Mouse (Mus musculus): ENCODE results near the gene Tmem63c.

The Tmem63c gene

GRCm38 (mm10) chr12:87021040-87021439 lies at the start of gene Tmem63c:
Tmem63c (plus strand) TSS chr12:87021340.
- no peak for DNase-seq (ENCODE audit: low read depth, low spot score)

GRCm38 (mm10) chr12:86973216-86973615 lies 47.9 kb upstream of the Tmem63c start:
- no peak for DNase-seq (ENCODE audit: low read depth, low spot score)

- no peak for DNase-seq (ENCODE audit: low read depth, low spot score)
Measured at GRCm38 (mm10) chr12:86973706-86974105, 47.4 kb upstream of the Tmem63c start.

GRCm38 (mm10) chr12:86974387-86975288 lies 46.5 kb upstream of the Tmem63c start:
- DNase-seq (ENCODE audit: low read depth, low spot score), result peak; percentile 52

- DNase-seq (ENCODE audit: low read depth, low spot score), result no peak
Measured at GRCm38 (mm10) chr12:86975761-86976160, 45.4 kb upstream of the Tmem63c start.

GRCm38 (mm10) chr12:86976511-86977168 lies 44.5 kb upstream of the Tmem63c start:
- peak; percentile 22 for DNase-seq (ENCODE audit: low read depth, low spot score)

- no peak for DNase-seq (ENCODE audit: low read depth, low spot score)
Measured at GRCm38 (mm10) chr12:86977833-86978232, 43.3 kb upstream of the Tmem63c start.

GRCm38 (mm10) chr12:86981180-86981579 lies 40.0 kb upstream of the Tmem63c start:
- DNase-seq (ENCODE audit: low read depth, low spot score), result peak; percentile 20

- DNase-seq (ENCODE audit: low read depth, low spot score), result no peak
Measured at GRCm38 (mm10) chr12:86983470-86984193, 37.5 kb upstream of the Tmem63c start.

GRCm38 (mm10) chr12:86984194-86984555 lies 37.0 kb upstream of the Tmem63c start:
- DNase-seq (ENCODE audit: low read depth, low spot score), result peak; percentile 34

- DNase-seq (ENCODE audit: low read depth, low spot score), result no peak
Measured at GRCm38 (mm10) chr12:86986562-86986961, 34.6 kb upstream of the Tmem63c start.

GRCm38 (mm10) chr12:86988227-86988626 lies 32.9 kb upstream of the Tmem63c start:
- no peak for DNase-seq (ENCODE audit: low read depth, low spot score)

- no peak for DNase-seq (ENCODE audit: low read depth, low spot score)
Measured at GRCm38 (mm10) chr12:86989378-86989777, 31.8 kb upstream of the Tmem63c start.

GRCm38 (mm10) chr12:86989890-86990754 lies 31.0 kb upstream of the Tmem63c start, which contains the start of gene Zdhhc22:
Zdhhc22 (minus strand) TSS chr12:86990430.
- no peak for DNase-seq (ENCODE audit: low read depth, low spot score)

GRCm38 (mm10) chr12:86990755-86991110 lies 30.4 kb upstream of the Tmem63c start:
- no peak for DNase-seq (ENCODE audit: low read depth, low spot score)

- no peak for DNase-seq (ENCODE audit: low read depth, low spot score)
Measured at GRCm38 (mm10) chr12:86994166-86994565, 27.0 kb upstream of the Tmem63c start.

GRCm38 (mm10) chr12:86994776-86995175 lies 26.4 kb upstream of the Tmem63c start:
- DNase-seq (ENCODE audit: low read depth, low spot score), result no peak

- no peak for DNase-seq (ENCODE audit: low read depth, low spot score)
Measured at GRCm38 (mm10) chr12:86995931-86996330, 25.2 kb upstream of the Tmem63c start.

GRCm38 (mm10) chr12:86998699-86999098 lies 22.4 kb upstream of the Tmem63c start:
- DNase-seq (ENCODE audit: low read depth, low spot score), result no peak

- DNase-seq (ENCODE audit: low read depth, low spot score), result no peak
Measured at GRCm38 (mm10) chr12:86999283-86999820, 21.8 kb upstream of the Tmem63c start.

Data from A20 (cell line).